Mouse (Mus musculus): ENCODE results near the gene Tceal9. TPM values are rescaled to one million over a fixed set of nuclear protein-coding genes. Genes with fewer than 3 reads are reported as not detected.

Gene Tceal9
- 462 TPM for polyA plus RNA-seq (2014; fragmentation: Illumina TruSeq; extraction: RNeasy Lipid Tissue Mini Kit (QIAGEN cat#74804); ENCODE audit: low read depth, low replicate concordance)

DNA sequence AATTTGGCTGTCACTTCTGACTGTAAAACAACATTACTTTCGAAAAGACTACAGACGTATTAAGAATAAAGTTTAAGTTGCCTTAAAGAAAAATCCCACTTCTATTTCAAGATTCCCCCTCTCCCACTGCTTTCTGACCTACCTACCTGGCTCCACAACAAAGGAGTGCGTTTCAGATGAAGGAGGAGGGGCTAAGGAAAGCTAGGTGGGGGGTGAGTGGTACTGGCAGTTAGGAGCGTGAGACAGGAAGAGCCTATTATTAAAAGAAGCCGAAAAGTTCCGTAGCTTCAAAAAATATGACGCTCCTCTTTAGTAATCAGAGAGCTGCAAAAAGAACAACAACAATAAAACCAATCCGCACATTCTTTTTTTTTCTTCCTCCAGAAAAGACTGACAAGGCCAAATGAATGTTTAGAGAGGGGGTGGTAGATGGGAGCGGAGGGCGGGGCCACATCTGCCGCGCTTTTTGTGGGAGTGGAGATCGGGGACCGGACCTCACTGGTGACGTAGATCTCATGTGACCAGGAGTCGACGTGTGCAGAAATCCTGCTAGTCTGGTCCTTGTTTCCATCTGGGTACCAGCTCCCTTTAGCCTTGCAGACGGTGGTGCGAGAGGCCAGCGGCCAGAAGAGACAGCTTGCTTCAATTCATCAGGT lies at the start of gene Tceal9:
Gene Tceal9 (plus strand): TSS at position 506 of the 656 bp plus-strand sequence.

DNA sequence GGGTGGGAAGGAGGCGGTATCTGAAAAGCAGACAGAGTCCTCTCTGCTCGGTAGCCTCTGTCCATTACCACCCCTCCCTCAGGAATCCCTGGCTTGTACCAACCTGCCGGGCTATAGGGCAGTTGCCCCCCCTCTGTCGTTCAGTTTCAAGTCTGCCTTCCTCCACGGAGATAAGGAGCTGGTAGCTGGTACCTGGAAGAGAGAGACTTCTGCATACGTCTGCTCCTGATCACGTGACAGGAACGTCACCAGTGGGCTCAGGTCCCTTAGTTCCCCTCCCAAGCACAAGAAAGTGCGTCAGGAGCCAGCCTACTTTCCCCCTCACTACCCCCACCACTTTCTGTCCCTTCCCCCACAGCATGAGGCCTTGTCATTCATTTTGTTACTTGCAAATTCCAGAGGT lies 41.2 kb upstream of the Tceal9 start, which contains the start of gene Tceal5:
Gene Tceal5 (minus strand): TSS at position 213 of the 403 bp plus-strand sequence.

DNA sequence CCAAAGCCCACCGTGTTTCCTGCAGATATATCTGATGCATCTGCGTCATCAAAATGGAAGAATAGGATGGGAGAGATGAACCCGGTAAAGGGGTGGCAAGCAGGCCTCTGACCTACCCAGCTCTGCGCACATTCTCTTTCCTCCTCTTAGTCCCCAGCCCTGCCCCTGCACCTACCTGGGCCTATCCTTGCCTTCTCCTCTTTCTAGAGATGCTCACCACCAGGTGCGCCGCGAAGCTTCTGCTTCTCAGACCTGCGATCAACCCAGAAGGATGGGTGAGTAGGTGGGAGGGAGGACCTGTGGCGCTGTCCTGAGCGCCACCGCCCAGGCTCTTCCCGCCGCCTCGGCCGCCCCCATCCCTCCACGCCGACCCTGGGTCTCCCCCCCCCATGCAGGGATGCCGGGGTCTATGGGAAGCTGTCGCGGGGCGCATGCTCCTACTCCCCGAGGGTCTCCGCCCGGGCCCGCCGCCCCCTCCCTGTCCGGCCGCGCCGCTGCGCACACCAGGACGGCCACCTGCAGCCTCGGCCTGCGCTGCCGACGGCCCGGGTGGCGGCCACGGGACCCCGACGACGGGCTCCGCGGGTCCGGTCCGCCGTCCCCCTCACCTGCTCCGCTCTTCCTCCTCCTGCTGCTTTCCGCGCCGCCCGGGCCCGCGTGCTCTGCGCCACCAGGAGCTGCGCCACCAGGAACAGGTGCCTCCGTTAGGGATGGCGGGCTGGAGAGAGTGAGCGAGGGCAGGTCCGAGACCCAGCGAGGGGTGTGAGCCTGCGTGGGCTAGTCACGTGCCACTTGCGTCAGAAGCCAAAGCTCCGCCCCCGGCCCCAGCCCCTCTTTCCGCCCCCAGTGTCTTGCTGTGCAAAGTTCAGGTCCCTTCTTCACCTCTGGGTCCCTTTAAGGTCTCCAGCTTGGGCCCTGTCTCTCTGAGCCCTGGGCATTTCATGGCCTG lies 29.9 kb upstream of the Tceal9 start, which contains the start of the genes Tceal7 and Bex1:
Gene Tceal7 (plus strand): TSS at position 51 of the 949 bp plus-strand sequence.
Gene Bex1 (minus strand): TSS at position 785 of the 949 bp plus-strand sequence.

DNA sequence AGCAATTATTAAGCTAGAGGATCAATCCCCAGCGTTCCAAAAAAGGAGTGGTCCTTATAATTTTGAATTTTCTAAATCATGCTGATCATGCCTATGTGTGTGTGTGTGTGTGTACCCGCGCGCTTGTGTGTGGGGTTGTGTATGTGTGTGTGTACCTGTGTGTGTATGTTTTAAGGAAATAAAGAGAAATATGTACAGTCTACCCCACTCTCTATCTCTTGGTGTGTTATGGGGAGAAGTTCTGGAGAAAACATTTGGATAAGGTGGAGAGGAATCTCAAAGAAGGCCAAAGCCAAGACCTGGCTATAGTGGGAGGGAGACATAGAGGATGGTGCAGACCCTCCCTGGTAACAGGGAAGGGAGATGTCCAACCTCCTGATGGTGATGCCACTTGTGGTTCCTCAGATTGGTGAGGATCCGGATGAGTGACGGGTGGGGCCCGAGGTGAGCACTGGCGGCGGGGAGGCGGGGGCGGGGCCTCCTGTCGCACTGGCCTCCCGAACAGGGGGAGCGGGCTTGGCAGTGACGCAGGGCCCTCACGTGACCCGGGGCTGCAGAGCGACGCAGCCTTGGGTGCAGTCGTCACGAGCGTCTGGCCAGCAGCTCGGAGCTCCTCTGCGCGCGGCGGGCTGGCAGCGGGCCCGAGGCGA lies 25.0 kb downstream of the Tceal9 start, which contains the start of gene Bex3:
Gene Bex3 (plus strand): TSS at position 511 of the 650 bp plus-strand sequence.

Other genes with a start within 250 kb of the Tceal9 start
- gene Arxes1, start 211.7 kb upstream of the Tceal9 start, polyA plus RNA-seq (2014; fragmentation: Illumina TruSeq; extraction: RNeasy Lipid Tissue Mini Kit (QIAGEN cat#74804); ENCODE audit: low read depth, low replicate concordance), result 2.0 TPM
- 5.6 TPM for gene Bex2, start 176.8 kb upstream of the Tceal9 start, polyA plus RNA-seq (2014; fragmentation: Illumina TruSeq; extraction: RNeasy Lipid Tissue Mini Kit (QIAGEN cat#74804); ENCODE audit: low read depth, low replicate concordance)
- gene Nxf3, start 159.8 kb upstream of the Tceal9 start, polyA plus RNA-seq (2014; fragmentation: Illumina TruSeq; extraction: RNeasy Lipid Tissue Mini Kit (QIAGEN cat#74804); ENCODE audit: low read depth, low replicate concordance), result not detected
- gene Bex4, start 106.1 kb upstream of the Tceal9 start, polyA plus RNA-seq (2014; fragmentation: Illumina TruSeq; extraction: RNeasy Lipid Tissue Mini Kit (QIAGEN cat#74804); ENCODE audit: low read depth, low replicate concordance), result 10.7 TPM
- gene Tceal8, start 72.7 kb upstream of the Tceal9 start, polyA plus RNA-seq (2014; fragmentation: Illumina TruSeq; extraction: RNeasy Lipid Tissue Mini Kit (QIAGEN cat#74804); ENCODE audit: low read depth, low replicate concordance), result 113 TPM
- gene Tceal5, start 41.2 kb upstream of the Tceal9 start, polyA plus RNA-seq (2014; fragmentation: Illumina TruSeq; extraction: RNeasy Lipid Tissue Mini Kit (QIAGEN cat#74804); ENCODE audit: low read depth, low replicate concordance), result 3.4 TPM
- not detected for gene Tceal7, start 30.3 kb upstream of the Tceal9 start, polyA plus RNA-seq (2014; fragmentation: Illumina TruSeq; extraction: RNeasy Lipid Tissue Mini Kit (QIAGEN cat#74804); ENCODE audit: low read depth, low replicate concordance)
- gene Bex1, start 29.6 kb upstream of the Tceal9 start, polyA plus RNA-seq (2014; fragmentation: Illumina TruSeq; extraction: RNeasy Lipid Tissue Mini Kit (QIAGEN cat#74804); ENCODE audit: low read depth, low replicate concordance), result 4.3 TPM
- gene Bex3, start 25.2 kb downstream of the Tceal9 start, polyA plus RNA-seq (2014; fragmentation: Illumina TruSeq; extraction: RNeasy Lipid Tissue Mini Kit (QIAGEN cat#74804); ENCODE audit: low read depth, low replicate concordance), result 12.7 TPM

All from sigmoid colon, adult 10 weeks (tissue).